Mouse (Mus musculus): Measurements from ENCODE around the gene Svs4. TPM values are rescaled to one million over a fixed set of nuclear protein-coding genes. Genes with fewer than 3 reads are reported as not detected.
"Not testable (repeated sequence)": the region's sequence is repeated elsewhere in the genome, so short reads cannot be mapped to it uniquely, and the experiment has no call there.

The Svs4 gene
- polyA plus RNA-seq (2016; fragmentation: Nextera tagmentation; extraction: Ambion mirVana), result not detected in 2 replicates

- Histone ChIP-seq H3K4me2 (replicated peaks) (no peak within 1 kb of the TSS), H3K27ac (no peak within 1 kb of the TSS), H3K9ac (no peak within 1 kb of the TSS), H3K4me1 (no peaks in the 10 kb centered on the region), H3K36me3 (no peaks in the 10 kb centered on the region), H3K4me3 (no peak within 1 kb of the TSS), H3K27me3 (no peaks in the 10 kb centered on the region), H3K9me3 (replicated peaks) (no peaks in the 10 kb centered on the region)
- no peak for ATAC-seq (ENCODE audit: low FRiP score)
- 91% methylated on average over 4 of the region's 4 CpGs for WGBS
These were observed at the start of gene Svs4 for GRCm38 (mm10) chr2:164278359-164278758. Svs4 (minus strand) TSS chr2:164278459.

- H3K27ac ChIP-seq, result no peak overlapping the region
- no peaks in the 10 kb centered on the region for H3K9me3 ChIP-seq (replicated peaks)
- no peaks in the 10 kb centered on the region for H3K27me3 ChIP-seq
- no peak overlapping the region for H3K4me2 ChIP-seq (replicated peaks)
- WGBS, result 88% methylated on average over 6 of the region's 6 CpGs
- no peaks in the 10 kb centered on the region for H3K4me1 ChIP-seq
- H3K4me3 ChIP-seq, result no peak overlapping the region
- ATAC-seq (ENCODE audit: low FRiP score), result no peak
- no peaks in the 10 kb centered on the region for H3K36me3 ChIP-seq
- H3K9ac ChIP-seq, result no peak overlapping the region
These were observed 42.7 kb upstream of the Svs4 start for GRCm38 (mm10) chr2:164320983-164321382.

- H3K9ac ChIP-seq; H3K4me2 ChIP-seq (replicated peaks); ATAC-seq (ENCODE audit: low FRiP score); H3K27ac ChIP-seq; H3K9me3 ChIP-seq (replicated peaks); H3K27me3 ChIP-seq; H3K4me3 ChIP-seq; H3K4me1 ChIP-seq; H3K36me3 ChIP-seq: not testable (repeated sequence)
- WGBS, result 68% methylated on average over 1 of the region's 1 CpGs
These were observed 38.2 kb upstream of the Svs4 start, which contains the start of gene Svs6 for GRCm38 (mm10) chr2:164316451-164316850. Svs6 (plus strand) TSS chr2:164316751.

- H3K27me3 ChIP-seq; ATAC-seq (ENCODE audit: low FRiP score): not testable (repeated sequence)
These were observed 37.2 kb upstream of the Svs4 start for GRCm38 (mm10) chr2:164315460-164315859.

GRCm38 (mm10) chr2:164312599-164312998, 34.3 kb upstream of the Svs4 start:
- H3K9me3 ChIP-seq (replicated peaks), result no peaks in the 10 kb centered on the region
- no peaks in the 10 kb centered on the region for H3K27me3 ChIP-seq
- no peaks in the 10 kb centered on the region for H3K36me3 ChIP-seq
- no peak overlapping the region for H3K9ac ChIP-seq
- no peaks in the 10 kb centered on the region for H3K4me1 ChIP-seq
- whole genome bisulfite sequencing, result 85% methylated on average over 5 of the region's 5 CpGs
- no peak overlapping the region for H3K27ac ChIP-seq
- no peak overlapping the region for H3K4me2 ChIP-seq (replicated peaks)
- ATAC-seq (ENCODE audit: low FRiP score), result no peak
- H3K4me3 ChIP-seq, result no peak overlapping the region

More at GRCm38 (mm10) chr2:164315460-164315859, 37.2 kb upstream of the Svs4 start:
- H3K9ac ChIP-seq; H3K36me3 ChIP-seq; H3K4me1 ChIP-seq; H3K9me3 ChIP-seq (replicated peaks); H3K27ac ChIP-seq; H3K4me3 ChIP-seq; H3K4me2 ChIP-seq (replicated peaks): not testable (repeated sequence)

- H3K9me3 ChIP-seq (replicated peaks); H3K4me2 ChIP-seq (replicated peaks); H3K4me1 ChIP-seq; H3K36me3 ChIP-seq; ATAC-seq (ENCODE audit: low FRiP score); H3K9ac ChIP-seq; H3K4me3 ChIP-seq; H3K27ac ChIP-seq; H3K27me3 ChIP-seq: not testable (repeated sequence)
- WGBS, result 68% methylated on average over 1 of the region's 1 CpGs
These were observed 10.7 kb upstream of the Svs4 start, which contains the start of gene Svs3a for GRCm38 (mm10) chr2:164288968-164289367. Svs3a (plus strand) TSS chr2:164289268.

GRCm38 (mm10) chr2:164256540-164256939, 21.7 kb downstream of the Svs4 start, which contains the start of gene Svs3b:
Svs3b (minus strand) TSS chr2:164256640.
- not testable (repeated sequence) for H3K9ac ChIP-seq; H3K4me3 ChIP-seq; H3K4me1 ChIP-seq; H3K36me3 ChIP-seq; H3K9me3 ChIP-seq (replicated peaks); H3K4me2 ChIP-seq (replicated peaks); H3K27ac ChIP-seq; ATAC-seq (ENCODE audit: low FRiP score); H3K27me3 ChIP-seq
- WGBS, result 93% methylated on average over 1 of the region's 1 CpGs

GRCm38 (mm10) chr2:164238366-164238765, 39.9 kb downstream of the Svs4 start, which contains the start of gene Svs2:
Svs2 (minus strand) TSS chr2:164238466.
- no peaks in the 10 kb centered on the region for H3K4me1 ChIP-seq
- H3K27me3 ChIP-seq, result no peaks in the 10 kb centered on the region
- no peaks in the 10 kb centered on the region for H3K36me3 ChIP-seq
- no peak within 1 kb of the TSS for H3K9ac ChIP-seq
- H3K9me3 ChIP-seq (replicated peaks), result 0 out of 2 replicates have a peak, but pooled peaks cover 3% of the 10 kb centered on the region
- 91% methylated on average over 3 of the region's 3 CpGs for WGBS
- no peak within 1 kb of the TSS for H3K4me2 ChIP-seq (replicated peaks)
- no peak for ATAC-seq (ENCODE audit: low FRiP score)
- H3K4me3 ChIP-seq, result no peak within 1 kb of the TSS
- H3K27ac ChIP-seq, result no peak within 1 kb of the TSS

GRCm38 (mm10) chr2:164232671-164233070, 45.6 kb downstream of the Svs4 start:
- Histone ChIP-seq H3K27me3 (no peaks in the 10 kb centered on the region), H3K9ac (no peak overlapping the region), H3K9me3 (replicated peaks) (no peaks in the 10 kb centered on the region), H3K4me2 (replicated peaks) (no peak overlapping the region), H3K36me3 (no peaks in the 10 kb centered on the region), H3K4me1 (no peaks in the 10 kb centered on the region), H3K27ac (no peak overlapping the region), H3K4me3 (no peak overlapping the region)
- no peak for ATAC-seq (ENCODE audit: low FRiP score)
- 91% methylated on average over 8 of the region's 8 CpGs for WGBS

GRCm38 (mm10) chr2:164228361-164229070, 49.7 kb downstream of the Svs4 start:
- Histone ChIP-seq H3K4me2 (replicated peaks) (no peak overlapping the region), H3K9me3 (replicated peaks) (no peaks in the 10 kb centered on the region), H3K9ac (no peak overlapping the region), H3K27me3 (no peaks in the 10 kb centered on the region), H3K4me1 (no peaks in the 10 kb centered on the region), H3K27ac (no peak overlapping the region), H3K36me3 (no peaks in the 10 kb centered on the region), H3K4me3 (no peak overlapping the region)
- no peak for ATAC-seq (ENCODE audit: low FRiP score)
- 88% methylated on average over 8 of the region's 8 CpGs for WGBS

Other genes starting within 250 kb of the Svs4 start
- 32.0 and 34.5 TPM in 2 replicates for gene Stk4, start 208.1 kb downstream of the Svs4 start, polyA plus RNA-seq (2016; fragmentation: Nextera tagmentation; extraction: Ambion mirVana)
- 47.0 and 47.8 TPM in 2 replicates for gene Tomm34, start 207.3 kb downstream of the Svs4 start, polyA plus RNA-seq (2016; fragmentation: Nextera tagmentation; extraction: Ambion mirVana)
- 0.27 and 0.30 TPM in 2 replicates for gene Kcns1, start 107.3 kb downstream of the Svs4 start, polyA plus RNA-seq (2016; fragmentation: Nextera tagmentation; extraction: Ambion mirVana)
- not detected in 2 replicates for gene Wfdc5, start 95.7 kb downstream of the Svs4 start, polyA plus RNA-seq (2016; fragmentation: Nextera tagmentation; extraction: Ambion mirVana)
- 0.31 TPM in 1 of 2 replicates, not detected in the other for gene Wfdc12, start 87.9 kb downstream of the Svs4 start, polyA plus RNA-seq (2016; fragmentation: Nextera tagmentation; extraction: Ambion mirVana)
- not detected in 2 replicates for gene Wfdc15a, start 78.3 kb downstream of the Svs4 start, polyA plus RNA-seq (2016; fragmentation: Nextera tagmentation; extraction: Ambion mirVana)
- not detected in 2 replicates for gene Wfdc15b, start 56.8 kb downstream of the Svs4 start, polyA plus RNA-seq (2016; fragmentation: Nextera tagmentation; extraction: Ambion mirVana)
- gene Svs2, start 40.0 kb downstream of the Svs4 start, polyA plus RNA-seq (2016; fragmentation: Nextera tagmentation; extraction: Ambion mirVana), result not detected in 2 replicates
- gene Svs3b, start 21.8 kb downstream of the Svs4 start, polyA plus RNA-seq (2016; fragmentation: Nextera tagmentation; extraction: Ambion mirVana), result not detected in 2 replicates
- not detected in 2 replicates for gene Svs3a, start 10.8 kb upstream of the Svs4 start, polyA plus RNA-seq (2016; fragmentation: Nextera tagmentation; extraction: Ambion mirVana)
- gene Svs6, start 38.3 kb upstream of the Svs4 start, polyA plus RNA-seq (2016; fragmentation: Nextera tagmentation; extraction: Ambion mirVana), result not detected in 2 replicates
- gene Svs5, start 54.3 kb upstream of the Svs4 start, polyA plus RNA-seq (2016; fragmentation: Nextera tagmentation; extraction: Ambion mirVana), result not detected in 2 replicates
- gene Slpi, start 110.6 kb upstream of the Svs4 start, polyA plus RNA-seq (2016; fragmentation: Nextera tagmentation; extraction: Ambion mirVana), result 1.2 and 2.0 TPM in 2 replicates
- gene Rbpjl, start 124.7 kb upstream of the Svs4 start, polyA plus RNA-seq (2016; fragmentation: Nextera tagmentation; extraction: Ambion mirVana), result 0.33 and 0.37 TPM in 2 replicates
- gene Matn4, start 126.7 kb upstream of the Svs4 start, polyA plus RNA-seq (2016; fragmentation: Nextera tagmentation; extraction: Ambion mirVana), result 31.5 and 39.5 TPM in 2 replicates
- 17.6 and 18.8 TPM in 2 replicates for gene Sdc4, start 165.4 kb upstream of the Svs4 start, polyA plus RNA-seq (2016; fragmentation: Nextera tagmentation; extraction: Ambion mirVana)
- 65.1 and 71.5 TPM in 2 replicates for gene Sys1, start 178.5 kb upstream of the Svs4 start, polyA plus RNA-seq (2016; fragmentation: Nextera tagmentation; extraction: Ambion mirVana)
- gene Gm20458, start 182.5 kb upstream of the Svs4 start, polyA plus RNA-seq (2016; fragmentation: Nextera tagmentation; extraction: Ambion mirVana), result 1.2 and 5.7 TPM in 2 replicates
- gene Trp53tg5, start 195.3 kb upstream of the Svs4 start, polyA plus RNA-seq (2016; fragmentation: Nextera tagmentation; extraction: Ambion mirVana), result not detected in 2 replicates
- gene Dbndd2, start 207.6 kb upstream of the Svs4 start, polyA plus RNA-seq (2016; fragmentation: Nextera tagmentation; extraction: Ambion mirVana), result 5.1 and 7.2 TPM in 2 replicates
- 48.9 and 53.3 TPM in 2 replicates for gene Pigt, start 219.1 kb upstream of the Svs4 start, polyA plus RNA-seq (2016; fragmentation: Nextera tagmentation; extraction: Ambion mirVana)